Comparison of ENCODE assay signal across 7 mouse cellular contexts in genomic region chr11:97779968-97780701, GRCm38 (mm10). TPM values are rescaled to one million over a fixed set of nuclear protein-coding genes. Genes with fewer than 3 reads are reported as not detected.
DNase-seq lines count a peak whose midpoint lies in the region; ATAC-seq and TF ChIP-seq lines count a peak whose summit lies in the region.

No protein-coding gene starts in this region.

- no peak overlapping the region for H3K4me3 ChIP-seq in lung, postnatal 0 days (ENCODE audit: low read depth, low read length)
- H3K4me3 ChIP-seq in forebrain, embryonic 13.5 days, result peak overlapping the region; percentile 96
- H3K4me3 ChIP-seq in liver, embryonic 12.5 days, result peak overlapping the region; percentile 80
- 0 out of 2 replicates have a peak overlapping the region, but pooled peaks have one; percentile 93 for H3K4me3 ChIP-seq in stomach, postnatal 0 days (ENCODE audit: low read depth, low read length)

- no peak overlapping the region for H3K4me2 ChIP-seq in lung, postnatal 0 days (replicated peaks; ENCODE audit: low read depth, low read length)
- H3K4me2 ChIP-seq in forebrain, embryonic 13.5 days, result peak overlapping the region; percentile 90
- peak overlapping the region; percentile 74 for H3K4me2 ChIP-seq in liver, embryonic 12.5 days
- H3K4me2 ChIP-seq in stomach, postnatal 0 days (replicated peaks; ENCODE audit: low read depth), result peak overlapping the region; percentile 72; the same call in 1 of the 2 replicates

- H3K27me3 ChIP-seq in lung, postnatal 0 days (replicated peaks; ENCODE audit: insufficient read depth, low read length), result no peaks in the 10 kb centered on the region
- H3K27me3 ChIP-seq in forebrain, embryonic 13.5 days, result no peaks in the 10 kb centered on the region
- H3K27me3 ChIP-seq in liver, embryonic 12.5 days (replicated peaks), result no peaks in the 10 kb centered on the region
- H3K27me3 ChIP-seq in stomach, postnatal 0 days (ENCODE audit: control insufficient read depth, insufficient read depth, low read length), result no peaks in the 10 kb centered on the region

- H3K9ac ChIP-seq in lung, postnatal 0 days (replicated peaks; ENCODE audit: low read depth), result peak overlapping the region; percentile 93; the same call in 1 of the 2 replicates
- H3K9ac ChIP-seq in forebrain, embryonic 13.5 days, result 0 out of 2 replicates have a peak overlapping the region, but pooled peaks have one; percentile 37
- peak overlapping the region; percentile 91 for H3K9ac ChIP-seq in liver, embryonic 12.5 days
- peak overlapping the region; percentile 99 for H3K9ac ChIP-seq in stomach, postnatal 0 days (ENCODE audit: low read length)

- H3K9me3 ChIP-seq in lung, postnatal 0 days (ENCODE audit: low read length), result no peaks in the 10 kb centered on the region
- no peaks in the 10 kb centered on the region for H3K9me3 ChIP-seq in forebrain, embryonic 13.5 days (replicated peaks)
- H3K9me3 ChIP-seq in liver, embryonic 12.5 days (replicated peaks), result no peaks in the 10 kb centered on the region
- H3K9me3 ChIP-seq in stomach, postnatal 0 days (ENCODE audit: control insufficient read depth, low read length), result no peaks in the 10 kb centered on the region

- no peak for TF ChIP-seq CTCF in lung, postnatal 0 days (IDR thresholded peaks at IDR 0.05)
- TF ChIP-seq CTCF in stomach, postnatal 0 days (IDR thresholded peaks at IDR 0.05; ENCODE audit: low read depth), result no peak

- peaks cover 5% of the 10 kb centered on the region; the same call in 1 of the 2 replicates for H3K4me1 ChIP-seq in lung, postnatal 0 days (ENCODE audit: insufficient read depth, low read depth, low read length)
- H3K4me1 ChIP-seq in forebrain, embryonic 13.5 days, result peaks cover 35% of the 10 kb centered on the region
- peaks cover 47% of the 10 kb centered on the region for H3K4me1 ChIP-seq in liver, embryonic 12.5 days
- H3K4me1 ChIP-seq in stomach, postnatal 0 days (replicated peaks; ENCODE audit: control insufficient read depth, insufficient read depth), result no peaks in the 10 kb centered on the region

- WGBS in lung, postnatal 0 days, result 63% methylated on average over 2 of the region's 2 CpGs
- 84% methylated on average over 2 of the region's 2 CpGs for WGBS in forebrain, embryonic 13.5 days
- WGBS in liver, embryonic 12.5 days (ENCODE audit: insufficient replicate concordance), result 37% methylated on average over 2 of the region's 2 CpGs
- WGBS in stomach, postnatal 0 days, result 70% methylated on average over 2 of the region's 2 CpGs

- ATAC-seq in lung, postnatal 0 days, result no peak
- ATAC-seq in forebrain, embryonic 13.5 days, result no peak
- ATAC-seq in liver, embryonic 12.5 days, result no peak
- ATAC-seq in stomach, postnatal 0 days (ENCODE audit: low FRiP score, low TSS enrichment), result no peak
- no peak for ATAC-seq in CD4-positive, CD25-positive, alpha-beta regulatory T cell, adult 4 months

- no peak for DNase-seq in lung, postnatal 0 days (ENCODE audit: low spot score)
- no peak for DNase-seq in lung, postnatal 4 days
- no peak for DNase-seq in stomach, postnatal 0 days (ENCODE audit: low spot score)
- no peak for DNase-seq in layer of hippocampus, adult 18-20 months (ENCODE audit: low spot score in 2 of 2)

- H3K36me3 ChIP-seq in lung, postnatal 0 days (ENCODE audit: insufficient read depth, low read length), result peaks cover 16% of the 10 kb centered on the region; the same call in 1 of the 2 replicates
- H3K36me3 ChIP-seq in forebrain, embryonic 13.5 days (ENCODE audit: poor library complexity, severe bottlenecking), result peaks cover 57% of the 10 kb centered on the region
- peaks cover 67% of the 10 kb centered on the region for H3K36me3 ChIP-seq in liver, embryonic 12.5 days
- peaks cover 24% of the 10 kb centered on the region for H3K36me3 ChIP-seq in stomach, postnatal 0 days (ENCODE audit: control insufficient read depth, insufficient read depth, low read length)

- H3K27ac ChIP-seq in lung, postnatal 0 days (ENCODE audit: low read length), result no peak overlapping the region
- H3K27ac ChIP-seq in forebrain, embryonic 13.5 days, result no peak overlapping the region
- H3K27ac ChIP-seq in liver, embryonic 12.5 days, result peak overlapping the region; percentile 88
- 0 out of 2 replicates have a peak overlapping the region, but pooled peaks have one; percentile 35 for H3K27ac ChIP-seq in stomach, postnatal 0 days (replicated peaks)

- no peak for TF ChIP-seq EP300 in lung, postnatal 0 days (IDR thresholded peaks at IDR 0.05)
- no peak for TF ChIP-seq EP300 in stomach, postnatal 0 days (optimal IDR thresholded peaks at IDR 0.05)

RNA-seq across cellular contexts. Expression of gene Rpl23, which starts 2.1 kb away (rescaled TPM):
- 464 and 478 TPM in 2 replicates for polyA plus RNA-seq in lung, postnatal 0 days (2015; fragmentation: Nextera tagmentation; extraction: Ambion mirVana)
- 386 and 461 TPM in 2 replicates for polyA plus RNA-seq in forebrain, embryonic 13.5 days (2015; fragmentation: Nextera tagmentation; extraction: Ambion mirVana)
- 462 and 473 TPM in 2 replicates for polyA plus RNA-seq in liver, embryonic 12.5 days (2016; fragmentation: Nextera tagmentation; extraction: Ambion mirVana)
- 585 and 586 TPM in 2 replicates for polyA plus RNA-seq in stomach, postnatal 0 days (2015; fragmentation: Nextera tagmentation; extraction: Ambion mirVana)
- 100 to 1,000 TPM; 367 to 379 TPM for total RNA-seq in layer of hippocampus, adult 18-20 months (2021)
- polyA plus RNA-seq in CD4-positive, CD25-positive, alpha-beta regulatory T cell, adult 4 months (2017; shearing (Covaris generic)), result 1,000 to 10,000 TPM in 1 of 2 experiments, 100 to 1,000 TPM in 1; 884 to 1,093 TPM

RNA-seq across cellular contexts. Expression of gene 1700001P01Rik, which starts 4.4 kb away (rescaled TPM):
- polyA plus RNA-seq in lung, postnatal 0 days (2015; fragmentation: Nextera tagmentation; extraction: Ambion mirVana), result not detected in 2 replicates
- polyA plus RNA-seq in forebrain, embryonic 13.5 days (2015; fragmentation: Nextera tagmentation; extraction: Ambion mirVana), result 0.62 and 0.76 TPM in 2 replicates
- not detected in 2 replicates for polyA plus RNA-seq in liver, embryonic 12.5 days (2016; fragmentation: Nextera tagmentation; extraction: Ambion mirVana)
- polyA plus RNA-seq in stomach, postnatal 0 days (2015; fragmentation: Nextera tagmentation; extraction: Ambion mirVana), result not detected in 2 replicates
- total RNA-seq in layer of hippocampus, adult 18-20 months (2021), result 1 to 10 TPM; 1.1 to 1.2 TPM
- polyA plus RNA-seq in CD4-positive, CD25-positive, alpha-beta regulatory T cell, adult 4 months (2017; shearing (Covaris generic)), result not detected

RNA-seq across cellular contexts. Expression of gene Cwc25, which starts 13.8 kb away (rescaled TPM):
- polyA plus RNA-seq in lung, postnatal 0 days (2015; fragmentation: Nextera tagmentation; extraction: Ambion mirVana), result 12.7 and 13.2 TPM in 2 replicates
- polyA plus RNA-seq in forebrain, embryonic 13.5 days (2015; fragmentation: Nextera tagmentation; extraction: Ambion mirVana), result 18.0 and 20.1 TPM in 2 replicates
- 10.7 and 10.9 TPM in 2 replicates for polyA plus RNA-seq in liver, embryonic 12.5 days (2016; fragmentation: Nextera tagmentation; extraction: Ambion mirVana)
- 9.0 TPM in 2 replicates for polyA plus RNA-seq in stomach, postnatal 0 days (2015; fragmentation: Nextera tagmentation; extraction: Ambion mirVana)
- total RNA-seq in layer of hippocampus, adult 18-20 months (2021), result 10 to 100 TPM; 18.6 to 23.2 TPM
- 10 to 100 TPM; 25.2 to 33.8 TPM for polyA plus RNA-seq in CD4-positive, CD25-positive, alpha-beta regulatory T cell, adult 4 months (2017; shearing (Covaris generic))

RNA-seq across cellular contexts. Expression of gene Lasp1, which starts 18.7 kb away (rescaled TPM):
- 96.4 and 107 TPM in 2 replicates for polyA plus RNA-seq in lung, postnatal 0 days (2015; fragmentation: Nextera tagmentation; extraction: Ambion mirVana)
- polyA plus RNA-seq in forebrain, embryonic 13.5 days (2015; fragmentation: Nextera tagmentation; extraction: Ambion mirVana), result 95.3 and 109 TPM in 2 replicates
- 36.9 and 37.6 TPM in 2 replicates for polyA plus RNA-seq in liver, embryonic 12.5 days (2016; fragmentation: Nextera tagmentation; extraction: Ambion mirVana)
- polyA plus RNA-seq in stomach, postnatal 0 days (2015; fragmentation: Nextera tagmentation; extraction: Ambion mirVana), result 84.0 and 90.1 TPM in 2 replicates
- 100 to 1,000 TPM; 107 to 110 TPM for total RNA-seq in layer of hippocampus, adult 18-20 months (2021)
- polyA plus RNA-seq in CD4-positive, CD25-positive, alpha-beta regulatory T cell, adult 4 months (2017; shearing (Covaris generic)), result 10 to 100 TPM; 46.4 to 49.9 TPM

RNA-seq across cellular contexts. Expression of gene Pip4k2b, which starts 35.6 kb away (rescaled TPM):
- 0.86 and 1.3 TPM in 2 replicates for polyA plus RNA-seq in lung, postnatal 0 days (2015; fragmentation: Nextera tagmentation; extraction: Ambion mirVana)
- 3.5 and 4.2 TPM in 2 replicates for polyA plus RNA-seq in forebrain, embryonic 13.5 days (2015; fragmentation: Nextera tagmentation; extraction: Ambion mirVana)
- 0.92 and 1.1 TPM in 2 replicates for polyA plus RNA-seq in liver, embryonic 12.5 days (2016; fragmentation: Nextera tagmentation; extraction: Ambion mirVana)
- polyA plus RNA-seq in stomach, postnatal 0 days (2015; fragmentation: Nextera tagmentation; extraction: Ambion mirVana), result 0.73 and 0.75 TPM in 2 replicates
- 100 to 1,000 TPM; 114 to 115 TPM for total RNA-seq in layer of hippocampus, adult 18-20 months (2021)
- 1 to 10 TPM; 1.4 to 2.2 TPM for polyA plus RNA-seq in CD4-positive, CD25-positive, alpha-beta regulatory T cell, adult 4 months (2017; shearing (Covaris generic))

Comparison
In these comparisons a context has a peak if more than half of its experiments do, and no peak if none do; other contexts are left out.
1. H3K27ac ChIP-seq: peak in liver, embryonic 12.5 days (single experiment) and stomach, postnatal 0 days (single experiment); none in lung, postnatal 0 days (single experiment) and forebrain, embryonic 13.5 days (single experiment).
2. H3K9ac ChIP-seq: peak in every context shown above with its lines; median percentile 99 in stomach, postnatal 0 days; 93 in lung, postnatal 0 days; 91 in liver, embryonic 12.5 days; 37 in forebrain, embryonic 13.5 days.